Comparison of ENCODE assay signal across 14 mouse cellular contexts in genomic region chr6:84147206-84148004, GRCm38 (mm10).
"Had no signal": no experiment of that assay in that cellular context is flagged by ENCODE, and none has a peak within 500 bp of the region (broad histone marks: within the 10 kb centered on the region; RNA-seq: fewer than 3 reads in every experiment).

No protein-coding gene starts in this region.

- H3K4me2 ChIP-seq: liver, embryonic 13.5 days; lung, embryonic 15.5 days; midbrain, embryonic 12.5 days had no signal

- H3K9me3 ChIP-seq: liver, embryonic 13.5 days; lung, embryonic 15.5 days; megakaryocyte, embryonic 14.5 days; midbrain, embryonic 12.5 days had no signal

- H3K4me3 ChIP-seq: liver, embryonic 13.5 days; lung, embryonic 15.5 days; megakaryocyte, embryonic 14.5 days; midbrain, embryonic 12.5 days had no signal

- H3K27ac ChIP-seq: liver, embryonic 13.5 days; lung, embryonic 15.5 days; macrophage; midbrain, embryonic 12.5 days; stomach, postnatal 0 days had no signal

- ATAC-seq: liver, postnatal 0 days had no signal

- H3K36me3 ChIP-seq: liver, embryonic 13.5 days; lung, embryonic 15.5 days; midbrain, embryonic 12.5 days had no signal

- H3K4me1 ChIP-seq: liver, embryonic 13.5 days; megakaryocyte, embryonic 14.5 days; midbrain, embryonic 12.5 days had no signal

- H3K27me3 ChIP-seq: liver, embryonic 13.5 days; lung, embryonic 15.5 days; midbrain, embryonic 12.5 days had no signal

- H3K9ac ChIP-seq: liver, embryonic 13.5 days; liver, postnatal 0 days; lung, embryonic 15.5 days; midbrain, embryonic 12.5 days had no signal

- DNase-seq: kidney, adult 11 months; kidney, postnatal 10 days; left cerebral cortex, postnatal 4 days; liver; liver, embryonic 13.5 days; liver, postnatal 0 days; lung, postnatal 14 days; right cerebral cortex, adult 18-20 months; right cerebral cortex, postnatal 25 days had no signal
